Mouse (Mus musculus): ENCODE results near the gene Emp1. TPM values are rescaled to one million over a fixed set of nuclear protein-coding genes. Genes with fewer than 3 reads are reported as not detected.

Emp1 gene
- polyA plus RNA-seq (2017; shearing (Covaris generic)) = 10 to 100 TPM in 2 of 3 experiments, 1 to 10 TPM in 1; 7.0 to 16.4 (median 12.2) TPM

- ATAC-seq = peak; percentile 70
These were observed at the start of gene Emp1 for GRCm38 (mm10) chr6:135362459-135363159. Gene Emp1, plus strand, starts transcription at chr6:135362545.

- no peak for ATAC-seq
These were observed 48.4 kb upstream of the Emp1 start for GRCm38 (mm10) chr6:135313981-135314380.

- no peak for ATAC-seq
These were observed 46.2 kb upstream of the Emp1 start for GRCm38 (mm10) chr6:135316141-135316540.

GRCm38 (mm10) chr6:135319431-135319933 is 42.9 kb upstream of the Emp1 start:
- ATAC-seq = no peak

GRCm38 (mm10) chr6:135322749-135323148 is 39.6 kb upstream of the Emp1 start:
- no peak for ATAC-seq

GRCm38 (mm10) chr6:135323311-135323982 is 38.9 kb upstream of the Emp1 start:
- peak; percentile 70 for ATAC-seq

GRCm38 (mm10) chr6:135324111-135324510 is 38.2 kb upstream of the Emp1 start:
- ATAC-seq = peak; percentile 9

GRCm38 (mm10) chr6:135324686-135325300 is 37.6 kb upstream of the Emp1 start:
- ATAC-seq = no peak

- ATAC-seq = no peak
These were observed 35.5 kb upstream of the Emp1 start for GRCm38 (mm10) chr6:135326847-135327246.

- no peak for ATAC-seq
These were observed 30.4 kb upstream of the Emp1 start for GRCm38 (mm10) chr6:135331916-135332315.

GRCm38 (mm10) chr6:135332737-135333281 is 29.5 kb upstream of the Emp1 start:
- ATAC-seq = no peak

GRCm38 (mm10) chr6:135333994-135334651 is 28.2 kb upstream of the Emp1 start:
- ATAC-seq = no peak

GRCm38 (mm10) chr6:135336376-135336775 is 26.0 kb upstream of the Emp1 start:
- no peak for ATAC-seq

- no peak for ATAC-seq
These were observed 21.8 kb upstream of the Emp1 start for GRCm38 (mm10) chr6:135340355-135341075.

GRCm38 (mm10) chr6:135341076-135341378 is 21.3 kb upstream of the Emp1 start:
- ATAC-seq = no peak

GRCm38 (mm10) chr6:135351638-135352302 is 10.6 kb upstream of the Emp1 start:
- no peak for ATAC-seq

GRCm38 (mm10) chr6:135352537-135352936 is 9.8 kb upstream of the Emp1 start:
- ATAC-seq = no peak

- no peak for ATAC-seq
These were observed 7.4 kb upstream of the Emp1 start for GRCm38 (mm10) chr6:135354953-135355352.

GRCm38 (mm10) chr6:135360331-135360730 is 2.0 kb upstream of the Emp1 start:
- ATAC-seq = no peak

GRCm38 (mm10) chr6:135362098-135362458 is 267 bp upstream of the Emp1 start:
- ATAC-seq = no peak

- ATAC-seq = no peak
These were observed 1.1 kb downstream of the Emp1 start for GRCm38 (mm10) chr6:135363344-135364040.

Measured in inflammation-experienced regulatory T-cells, adult 6 months (primary cell).